Mouse (Mus musculus): ENCODE data around the gene D7Ertd443e.

D7Ertd443e gene

DNA sequence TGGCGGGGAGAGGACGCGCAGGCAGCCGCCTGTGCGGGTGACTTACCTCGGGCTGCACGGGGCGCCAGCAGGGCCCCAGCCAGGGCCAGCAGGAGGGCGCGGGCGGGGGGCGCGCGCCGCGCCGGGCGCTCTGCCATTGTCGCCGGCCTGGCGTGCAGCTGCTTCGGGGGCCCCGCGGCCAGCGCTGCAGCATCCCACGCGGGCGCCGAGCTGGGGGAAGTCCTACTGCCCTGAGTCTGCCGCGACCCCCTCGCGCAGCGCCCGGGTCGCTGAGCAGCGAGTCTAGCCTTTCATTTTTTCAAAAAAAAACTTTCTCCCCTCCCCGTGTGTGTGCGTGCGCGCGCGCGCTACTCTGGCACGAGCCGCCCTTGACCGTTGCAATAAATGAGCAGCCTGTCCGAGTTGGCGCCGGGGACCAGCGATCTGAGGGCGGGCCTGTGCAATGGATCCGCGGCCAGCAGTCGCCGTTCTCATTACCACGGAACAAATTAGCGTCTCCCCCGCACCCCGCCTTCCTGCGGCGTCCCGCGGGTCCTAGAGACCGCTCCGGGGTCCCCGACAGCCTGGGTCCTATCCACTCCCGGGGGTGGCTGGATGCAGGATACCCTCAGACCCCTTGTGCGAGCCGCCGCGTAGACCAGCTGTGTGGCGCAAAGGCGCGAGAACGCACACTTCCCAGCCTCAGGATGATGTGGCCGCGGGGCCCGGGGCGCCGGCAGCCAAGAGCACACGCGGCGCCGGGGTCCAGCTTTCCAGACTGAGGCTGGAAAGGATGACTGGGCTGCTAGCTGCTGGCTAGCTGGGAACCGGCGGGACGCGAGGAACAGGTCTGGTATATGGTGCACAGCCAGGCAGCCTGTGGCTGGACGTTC lies 160.5 kb downstream of the D7Ertd443e start:
- DNase-seq: peak; percentile 30

- DNase-seq: no peak
Measured at GRCm38 (mm10) chr7:134224421-134224740, 161.1 kb downstream of the D7Ertd443e start.

DNA sequence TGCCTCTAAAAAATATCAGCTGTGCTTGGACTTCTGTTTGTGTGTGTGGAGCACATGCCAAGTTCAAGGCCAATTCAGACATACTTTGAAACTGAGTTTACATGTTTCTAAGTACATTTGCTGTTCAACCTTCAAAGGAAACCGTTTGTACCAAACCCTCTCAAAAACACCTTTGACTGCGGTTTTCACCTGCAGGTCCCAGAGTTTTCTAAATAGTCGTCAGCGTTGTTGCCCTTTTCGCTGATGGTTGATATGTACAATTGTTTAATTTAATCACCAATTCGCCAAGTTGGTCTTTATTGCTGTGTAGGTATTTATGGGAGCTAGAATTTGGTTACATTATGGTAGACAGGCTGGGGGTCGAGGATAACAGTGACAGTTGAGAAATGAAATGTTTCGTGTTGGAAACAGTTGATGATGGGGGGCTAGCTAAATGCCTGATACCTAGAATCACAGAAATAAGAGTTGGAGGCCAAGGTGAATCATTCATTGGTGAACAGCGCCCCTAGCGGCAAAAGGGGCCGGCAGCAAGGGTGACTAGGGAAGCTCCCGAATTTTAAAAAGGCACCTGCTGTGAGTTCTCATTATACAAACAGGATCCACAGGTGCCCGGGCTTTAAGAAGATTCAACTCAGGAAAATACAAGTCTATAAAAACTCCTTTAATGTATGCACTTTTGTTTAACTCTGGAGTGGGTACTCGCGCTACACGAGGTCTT lies 161.9 kb downstream of the D7Ertd443e start:
- peak; percentile 42 for DNase-seq
